Mouse (Mus musculus) CH12.LX (cell line): ENCODE results near the gene Fcor.

Source experiments
- BHLHE40 ChIP-seq: IDR thresholded peaks from 2 replicates; pipeline ENCODE4 v1.6.1; 2011; ENCODE audit warnings: mild to moderate bottlenecking, low read depth, low read length, improper control_type of control experiment
- CHD2 ChIP-seq: IDR thresholded peaks from 2 replicates; pipeline ENCODE4 v1.6.1; 2011; ENCODE audit warnings: low read length, improper control_type of control experiment
- CTCF ChIP-seq, 2 experiments: IDR thresholded peaks in 1 of 2; conservative IDR thresholded peaks in 1 of 2; 2 replicates each; pipeline ENCODE4 v1.5.1; 2011 to 2012; ENCODE audit warnings: low read depth in 2 of 2, low read length in 2 of 2, improper control_type of control experiment in 1 of 2, inconsistent platforms in 1 of 2, mild to moderate bottlenecking in 1 of 2, moderate library complexity in 1 of 2
- E2F4 ChIP-seq: IDR thresholded peaks from 2 replicates; pipeline ENCODE4 v1.6.1; 2011; ENCODE audit warnings: low read depth, low read length, improper control_type of control experiment; ENCODE audit not compliant: insufficient replicate concordance
- EP300 ChIP-seq: IDR thresholded peaks from 2 replicates; pipeline ENCODE4 v1.6.1; 2011; ENCODE audit warnings: low read length, improper control_type of control experiment
- KAT2A ChIP-seq: IDR thresholded peaks from 2 replicates; pipeline ENCODE4 v1.6.1; 2012; ENCODE audit warnings: low read length, improper control_type of control experiment, inconsistent platforms; ENCODE audit not compliant: insufficient replicate concordance
- MAX ChIP-seq: IDR thresholded peaks from 2 replicates; pipeline ENCODE4 v1.6.1; 2011; ENCODE audit warnings: low read length, improper control_type of control experiment
- POLR2A ChIP-seq: IDR thresholded peaks from 2 replicates; pipeline ENCODE4 v1.6.1; 2011; ENCODE audit warnings: low read depth, mild to moderate bottlenecking, improper control_type of control experiment, low read length
- ZNF384 ChIP-seq: IDR thresholded peaks from 2 replicates; pipeline ENCODE4 v1.6.1; 2012; ENCODE audit warnings: low read depth, low read length, improper control_type of control experiment, inconsistent platforms

GRCm38 (mm10) chr8:3707611-3708010 is 35.4 kb upstream of the Fcor start:
- TF ChIP-seq BHLHE40 (no peak), CHD2 (no peak), E2F4 (no peak), POLR2A (no peak), ZNF384 (no peak), MAX (no peak), EP300 (no peak), KAT2A (no peak), CTCF (conservative IDR thresholded peaks at IDR 0.05 in 1 of 2, IDR thresholded peaks at IDR 0.05 in 1 of 2; ENCODE audit: low read depth in 2 of 2, low read length in 2 of 2) (no peak)
